Comparison of ENCODE assay signal across 8 mouse cellular contexts in the genomic region with DNA sequence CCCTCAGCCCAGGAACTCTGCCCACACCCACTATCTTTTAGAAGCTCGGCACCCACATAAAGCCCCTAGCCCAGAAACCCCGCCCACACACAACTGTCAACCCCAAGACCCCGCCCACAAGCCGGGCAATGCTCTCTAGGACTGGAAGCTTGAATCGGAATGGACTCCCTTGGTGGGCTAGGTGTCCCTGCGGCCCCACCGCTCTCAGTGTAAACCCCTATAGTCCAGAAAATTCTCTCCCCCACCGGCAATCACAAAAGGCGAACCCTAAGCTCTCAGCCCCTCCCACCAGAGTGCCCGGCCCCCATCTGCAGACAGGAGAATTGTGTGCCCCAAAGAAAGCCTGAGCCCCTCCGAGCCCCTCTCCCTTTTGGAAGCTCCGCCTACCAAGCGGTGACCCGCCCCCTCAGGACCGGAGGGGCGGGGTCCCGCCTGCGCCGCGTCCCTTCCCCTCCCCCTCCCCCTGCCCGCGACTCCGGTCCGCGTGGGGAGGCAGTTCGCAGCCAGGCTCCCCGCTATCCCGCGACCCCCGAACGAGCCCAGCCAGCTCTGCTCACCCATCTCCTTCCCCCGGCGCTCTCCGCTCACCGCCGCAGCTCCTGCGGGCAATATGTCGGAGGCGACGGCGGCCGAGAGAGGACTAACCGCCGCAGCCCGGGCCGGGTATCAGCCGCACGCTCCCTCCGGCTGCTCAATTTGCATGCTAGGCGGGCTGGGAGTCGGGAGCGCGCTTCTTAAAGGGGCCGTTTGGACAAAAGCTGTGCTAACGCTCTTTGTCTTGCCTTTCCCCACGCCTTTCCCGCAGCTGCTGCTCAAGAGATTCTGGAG. TPM values are rescaled to one million over a fixed set of nuclear protein-coding genes. Genes with fewer than 3 reads are reported as not detected.
DNase-seq lines count a peak whose midpoint lies in the region; ATAC-seq lines count a peak whose summit lies in the region.

A gene (minus strand): TSS at position 681 of the 828 bp plus-strand sequence.

- ATAC-seq in hindbrain, embryonic 13.5 days (ENCODE audit: low FRiP score), result peak; percentile 92

- no peaks in the 10 kb centered on the region for H3K27me3 ChIP-seq in hindbrain, embryonic 13.5 days

- H3K9me3 ChIP-seq in hindbrain, embryonic 13.5 days, result no peaks in the 10 kb centered on the region

- peak within 1 kb of the TSS; percentile 98 for H3K27ac ChIP-seq in hindbrain, embryonic 13.5 days

- H3K4me3 ChIP-seq in hindbrain, embryonic 13.5 days, result peak within 1 kb of the TSS; percentile 63

- WGBS in hindbrain, embryonic 13.5 days, result under 1% methylated on average over 56 of the region's 57 CpGs

- peak within 1 kb of the TSS; percentile 64 for H3K4me2 ChIP-seq in hindbrain, embryonic 13.5 days

- peak; percentile 94 for DNase-seq in NIH3T3 (ENCODE audit: low read depth)
- DNase-seq in cerebellum, postnatal 10 days, result peak; percentile 93 to 95
- DNase-seq in frontal cortex, postnatal 14 days (ENCODE audit: low spot score in 2 of 2), result peak; percentile 83 to 85
- DNase-seq in layer of hippocampus, postnatal 25 days (ENCODE audit: extremely low spot score in 1 of 2, low spot score in 1 of 2), result peak; percentile 77 to 87
- peak; percentile 93 for DNase-seq in lung, postnatal 25 days (ENCODE audit: low spot score)
- DNase-seq in retina, embryonic 14.5 days (ENCODE audit: low spot score), result peak; percentile 94
- DNase-seq in thymus, postnatal 4 days, result peak; percentile 90

- H3K36me3 ChIP-seq in hindbrain, embryonic 13.5 days, result peaks cover 29% of the 10 kb centered on the region

- peaks cover 34% of the 10 kb centered on the region for H3K4me1 ChIP-seq in hindbrain, embryonic 13.5 days (replicated peaks)

- peak within 1 kb of the TSS; percentile 81 for H3K9ac ChIP-seq in hindbrain, embryonic 13.5 days

RNA-seq across cellular contexts. Expression of the gene that starts here (rescaled TPM):
- 16.8 and 18.4 TPM in 2 replicates for polyA plus RNA-seq in hindbrain, embryonic 13.5 days (2015; fragmentation: Nextera tagmentation; extraction: Ambion mirVana)
- 10 to 100 TPM; 12.5 to 18.6 TPM for total RNA-seq in layer of hippocampus, postnatal 25 days (2021)

Comparison
In these comparisons a context has a peak if more than half of its experiments do, and no peak if none do; other contexts are left out.
1. Peak in every context shown above with its lines: DNase-seq, ATAC-seq, H3K4me3 ChIP-seq and H3K27ac ChIP-seq.